Mouse (Mus musculus): ENCODE data around the gene Tmem82.

DNA sequence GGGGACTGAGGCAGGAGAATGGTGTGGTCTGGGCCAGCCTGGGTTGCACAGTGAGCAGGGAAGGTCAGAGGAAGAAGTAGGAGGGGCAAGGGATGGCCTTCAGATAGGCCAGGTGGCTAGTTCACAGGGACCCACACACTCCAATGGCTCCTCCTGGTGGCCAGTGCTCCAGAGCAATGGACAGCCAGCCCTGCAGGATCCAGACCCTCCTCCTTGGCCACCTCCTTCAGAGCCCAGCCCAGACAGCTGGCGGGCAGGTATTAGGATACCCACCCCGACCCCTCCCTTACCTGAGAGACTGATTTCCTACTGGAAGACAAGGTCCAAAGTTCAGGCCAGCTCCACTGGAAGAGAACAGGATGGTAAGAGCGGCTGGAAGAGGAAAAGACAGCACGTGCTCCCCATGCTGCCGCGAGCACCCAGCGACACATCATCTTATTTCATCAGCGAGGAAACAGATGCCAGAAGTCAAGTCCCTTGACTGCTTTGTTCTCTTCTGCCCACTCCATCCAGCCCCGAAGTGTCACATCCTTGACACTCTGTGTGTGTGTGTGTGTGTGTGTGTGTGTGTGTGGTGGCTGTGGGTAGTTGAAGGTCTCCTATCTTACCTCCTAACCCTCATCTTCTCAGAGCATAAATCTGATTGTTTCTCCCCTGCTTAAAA, 22.7 kb downstream of the Tmem82 start:
- TF ChIP-seq GATA1 (IDR thresholded peaks at IDR 0.05; ENCODE audit: borderline replicate concordance, low read length) (no peak), FLI1 (IDR thresholded peaks at IDR 0.05; ENCODE audit: low read length) (no peak)
